Mouse (Mus musculus) limb, embryonic 10.5 days (tissue): ENCODE results near the gene Nhsl2. TPM values are rescaled to one million over a fixed set of nuclear protein-coding genes. Genes with fewer than 3 reads are reported as not detected.
A peak's percentile ranks its signal among the peaks of the same experiment; 100 is the strongest.
"Not testable (repeated sequence)": the region's sequence is repeated elsewhere in the genome, so short reads cannot be mapped to it uniquely, and the experiment has no call there.

Experiments used
- DNase-seq: peaks from one replicate; pipeline ENCODE4 v3.0.0-alpha.2; 2017; ENCODE audit warnings: low spot score
- H3K27ac ChIP-seq: fragments of 300-500 bp; sonication (generic); 2 replicates; pipeline ENCODE4 v1.5.1; 2016; ENCODE audit warnings: mild to moderate bottlenecking
- H3K27me3 ChIP-seq: fragments of 300-500 bp; sonication (generic); 2 replicates; pipeline ENCODE4 v1.6.1; 2016; ENCODE audit warnings: low read depth, mild to moderate bottlenecking; ENCODE audit not compliant: poor library complexity, severe bottlenecking
- H3K36me3 ChIP-seq: fragments of 300-500 bp; sonication (generic); 2 replicates; pipeline ENCODE4 v1.6.1; 2016; ENCODE audit warnings: mild to moderate bottlenecking, moderate library complexity
- H3K4me1 ChIP-seq: fragments of 300-500 bp; sonication (generic); 2 replicates; pipeline ENCODE4 v1.6.1; 2016
- H3K4me3 ChIP-seq: fragments of 300-500 bp; sonication (generic); 2 replicates; pipeline ENCODE4 v1.5.1; 2016; ENCODE audit warnings: mild to moderate bottlenecking, moderate library complexity
- H3K9me3 ChIP-seq: fragments of 300-500 bp; sonication (generic); replicated peaks from 2 replicates; pipeline ENCODE4 v1.6.1; 2016; ENCODE audit warnings: mild to moderate bottlenecking
- WGBS: fragments of 180-500 bp; shearing (Covaris S2); methylation state at CpG from one replicate; pipeline ENCODE4 v1.1.7; 2016; 5-methylcytosine and 5-hydroxymethylcytosine counted together
- microRNA-seq: library from miRNA; unstranded; fragments of <30 nt; microRNA quantifications from one replicate; pipeline ENCODE4, GENCODE M21; 2017
- polyA plus RNA-seq: library from polyadenylated mRNA; unstranded; fragments of >200 nt; fragmentation: Nextera tagmentation; extraction: Ambion mirVana; gene quantifications from 2 replicates; pipeline ENCODE4 v1.2.1, GENCODE M21; 2016

Gene Nhsl2
- polyA plus RNA-seq, 1 experiment from 2014 or later: 21.4 TPM

GRCm38 (mm10) chrX:102094381-102094904, 245.3 kb downstream of the Nhsl2 start:
- Histone ChIP-seq H3K4me3 (no peak overlapping the region), H3K27ac (no peak overlapping the region), H3K9me3 (no peaks in the 10 kb centered on the region), H3K27me3 (peaks cover 82% of the 10 kb centered on the region), H3K36me3 (no peaks in the 10 kb centered on the region), H3K4me1 (no peaks in the 10 kb centered on the region)
- no peak for DNase-seq
- WGBS: 79% methylated on average over 7 of the region's 7 CpGs

GRCm38 (mm10) chrX:102101886-102102285, 252.7 kb downstream of the Nhsl2 start:
- DNase-seq: no peak
- Histone ChIP-seq H3K27me3 (peaks cover 68% of the 10 kb centered on the region), H3K36me3 (no peaks in the 10 kb centered on the region), H3K9me3 (no peaks in the 10 kb centered on the region), H3K4me1 (no peaks in the 10 kb centered on the region), H3K27ac (no peak overlapping the region), H3K4me3 (no peak overlapping the region)
- 73% methylated on average over 7 of the region's 7 CpGs for WGBS

- not testable (repeated sequence) for H3K27ac ChIP-seq, H3K9me3 ChIP-seq, DNase-seq, H3K4me3 ChIP-seq, H3K4me1 ChIP-seq, H3K36me3 ChIP-seq
- H3K27me3 ChIP-seq: peaks cover 76% of the 10 kb centered on the region
- WGBS: 67% methylated on average over 2 of the region's 2 CpGs
These were observed 254.6 kb downstream of the Nhsl2 start for GRCm38 (mm10) chrX:102103830-102104229.

DNA sequence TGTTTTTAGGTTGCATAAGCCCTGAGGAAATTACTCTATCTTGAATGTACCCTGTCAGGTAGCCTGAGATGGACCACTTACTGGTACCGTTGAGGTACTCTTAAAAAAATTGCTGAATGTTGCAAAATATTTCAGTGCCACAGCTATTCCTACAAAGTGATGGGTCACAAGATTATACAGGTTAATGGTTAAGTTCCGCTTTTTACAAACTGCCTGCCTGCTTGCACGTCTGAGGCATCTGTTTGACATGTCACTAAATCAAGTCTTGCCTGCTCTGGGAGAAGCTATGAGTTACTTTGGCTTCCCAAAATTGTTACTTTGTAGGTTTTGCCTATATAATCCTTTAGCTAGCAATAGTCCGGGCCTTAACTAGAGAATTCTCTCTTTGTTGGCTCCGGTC, 260.2 kb downstream of the Nhsl2 start:
- peaks cover 71% of the 10 kb centered on the region for H3K27me3 ChIP-seq
- WGBS: 77% methylated on average over 5 of the region's 5 CpGs
- not testable (repeated sequence) for H3K27ac ChIP-seq, H3K36me3 ChIP-seq, DNase-seq, H3K4me3 ChIP-seq, H3K9me3 ChIP-seq, H3K4me1 ChIP-seq

GRCm38 (mm10) chrX:102115676-102116075, 266.5 kb downstream of the Nhsl2 start:
- Histone ChIP-seq H3K4me3 (no peak overlapping the region), H3K4me1 (no peaks in the 10 kb centered on the region; the same call in 1 of the 2 replicates), H3K36me3 (no peaks in the 10 kb centered on the region), H3K9me3 (no peaks in the 10 kb centered on the region), H3K27ac (no peak overlapping the region), H3K27me3 (peaks cover 95% of the 10 kb centered on the region)
- WGBS: 49% methylated on average over 4 of the region's 4 CpGs
- no peak for DNase-seq

- H3K9me3 ChIP-seq: no peaks in the 10 kb centered on the region
- H3K4me1 ChIP-seq: no peaks in the 10 kb centered on the region; the same call in 1 of the 2 replicates
- H3K4me3 ChIP-seq: peak within 1 kb of the TSS; percentile 67
- 13% methylated on average over 30 of the region's 30 CpGs for WGBS
- peak; percentile 88 for DNase-seq
- H3K27ac ChIP-seq: peak within 1 kb of the TSS; percentile 76
- peaks cover 86% of the 10 kb centered on the region for H3K27me3 ChIP-seq
- peaks cover 29% of the 10 kb centered on the region for H3K36me3 ChIP-seq
These were observed 270.1 kb downstream of the Nhsl2 start, which contains the start of gene Pin4 for GRCm38 (mm10) chrX:102119042-102119864. Gene Pin4 (plus strand): TSS chrX:102119447.

- Histone ChIP-seq H3K27ac (no peak overlapping the region), H3K9me3 (no peaks in the 10 kb centered on the region), H3K27me3 (peaks cover 77% of the 10 kb centered on the region), H3K4me3 (no peak overlapping the region), H3K4me1 (no peaks in the 10 kb centered on the region; the same call in 1 of the 2 replicates), H3K36me3 (peaks cover 49% of the 10 kb centered on the region)
- no peak for DNase-seq
- WGBS: 87% methylated on average over 2 of the region's 2 CpGs
These were observed 272.1 kb downstream of the Nhsl2 start for GRCm38 (mm10) chrX:102121321-102121720.

- Histone ChIP-seq H3K27ac (no peak overlapping the region), H3K27me3 (peaks cover 76% of the 10 kb centered on the region), H3K9me3 (no peaks in the 10 kb centered on the region), H3K4me3 (no peak overlapping the region), H3K36me3 (peaks cover 44% of the 10 kb centered on the region), H3K4me1 (no peaks in the 10 kb centered on the region)
- DNase-seq: no peak
- WGBS: 94% methylated on average over 1 of the region's 1 CpGs
These were observed 292.0 kb downstream of the Nhsl2 start for GRCm38 (mm10) chrX:102141157-102141556.

Small RNA genes lying within 50 kb of the gene (microRNA-seq; reads per million reads assigned to microRNA genes)
- not detected for gene Gm27843

Other genes with a start within 250 kb of the Nhsl2 start
- gene Ogt, start 209.3 kb upstream of the Nhsl2 start, polyA plus RNA-seq: 114 and 144 TPM in 2 replicates
- gene Cxcr3, start 115.1 kb upstream of the Nhsl2 start, polyA plus RNA-seq: 0.09 and 0.13 TPM in 2 replicates
- 0.15 and 0.18 TPM in 2 replicates for gene Gm4779, start 55.0 kb upstream of the Nhsl2 start, polyA plus RNA-seq
- 0.08 and 0.29 TPM in 2 replicates for gene 8030474K03Rik, start 54.7 kb upstream of the Nhsl2 start, polyA plus RNA-seq
- gene Rtl5, start 221.9 kb downstream of the Nhsl2 start, polyA plus RNA-seq: 1.5 and 2.9 TPM in 2 replicates